Mouse (Mus musculus) thymus, adult 2 months (tissue): ENCODE measurements around the gene Dmgdh. TPM values are rescaled to one million over a fixed set of nuclear protein-coding genes. Genes with fewer than 3 reads are reported as not detected.

ENCODE experiments used
- DNase-seq: peaks from one replicate; pipeline ENCODE4 v3.0.0; 2021
- H3K27ac ChIP-seq: fragments of 200-500 bp; 2 replicates; pipeline ENCODE4 v1.5.1; 2012; ENCODE audit warnings: low read length, control low read depth; ENCODE audit not compliant: control insufficient read depth, insufficient read depth
- H3K27me3 ChIP-seq: fragments of 200-500 bp; 2 replicates; pipeline ENCODE4 v1.6.1; 2012; ENCODE audit warnings: mild to moderate bottlenecking, low read length, moderate library complexity, mixed read lengths; ENCODE audit not compliant: control insufficient read depth, insufficient read depth
- H3K36me3 ChIP-seq: fragments of 200-500 bp; 2 replicates; pipeline ENCODE4 v1.6.1; 2012; ENCODE audit warnings: mild to moderate bottlenecking, low read length, moderate library complexity; ENCODE audit not compliant: control insufficient read depth, insufficient read depth
- H3K4me1 ChIP-seq: fragments of 200-500 bp; replicated peaks from 2 replicates; pipeline ENCODE4 v1.6.1; 2012; ENCODE audit warnings: low read length; ENCODE audit not compliant: control insufficient read depth, insufficient read depth
- H3K4me3 ChIP-seq: fragments of 200-500 bp; 2 replicates; pipeline ENCODE4 v1.5.1; 2012; ENCODE audit warnings: mild to moderate bottlenecking, low read length, control low read depth, moderate library complexity; ENCODE audit not compliant: control insufficient read depth, insufficient read depth
- CTCF ChIP-seq: fragments of 200-500 bp; IDR thresholded peaks from 2 replicates; pipeline ENCODE4 v1.5.1; 2012; ENCODE audit warnings: mild to moderate bottlenecking, control low read depth, low read length, moderate library complexity, borderline replicate concordance; ENCODE audit not compliant: control insufficient read depth, poor library complexity, insufficient read depth; ENCODE audit errors: extremely low read depth
- POLR2A ChIP-seq: fragments of 200-500 bp; IDR thresholded peaks from 2 replicates; pipeline ENCODE4 v1.6.1; 2012; ENCODE audit warnings: mild to moderate bottlenecking, low read length, control low read depth, moderate library complexity; ENCODE audit not compliant: control insufficient read depth, poor library complexity, insufficient read depth; ENCODE audit errors: extremely low read depth
- WGBS: fragments of 180-500 bp; shearing (Covaris S2); methylation state at CpG from one replicate; pipeline ENCODE4 v1.1.7; 2018; 5-methylcytosine and 5-hydroxymethylcytosine counted together
- polyA plus RNA-seq: library from polyadenylated mRNA; depleted of rRNA; stranded (reverse); fragments of >200 nt; gene quantifications from 2 replicates; pipeline ENCODE4 v1.2.3, GENCODE M21; 2012

Dmgdh gene
- polyA plus RNA-seq, 1 experiment, result 0.04 TPM

- no peak for DNase-seq
- 31% methylated on average over 4 of the region's 4 CpGs for WGBS
Measured at GRCm38 (mm10) chr13:93755084-93755483, 80.9 kb downstream of the Dmgdh start.

GRCm38 (mm10) chr13:93756674-93757073, 82.4 kb downstream of the Dmgdh start:
- H3K36me3 ChIP-seq, result no peaks in the 10 kb centered on the region
- no peak overlapping the region for H3K4me3 ChIP-seq
- no peaks in the 10 kb centered on the region for H3K27me3 ChIP-seq
- WGBS, result 13% methylated on average over 7 of the region's 7 CpGs
- peak; percentile 11 for DNase-seq
- TF ChIP-seq CTCF (no peak), POLR2A (no peak)
- H3K27ac ChIP-seq, result no peak overlapping the region
- H3K4me1 ChIP-seq, result peaks cover 11% of the 10 kb centered on the region

More at GRCm38 (mm10) chr13:93755084-93755483, 80.9 kb downstream of the Dmgdh start:
- no peaks in the 10 kb centered on the region for H3K27me3 ChIP-seq
- H3K4me1 ChIP-seq, result peaks cover 11% of the 10 kb centered on the region
- H3K36me3 ChIP-seq, result no peaks in the 10 kb centered on the region
- no peak overlapping the region for H3K27ac ChIP-seq
- TF ChIP-seq POLR2A, result no peak
- TF ChIP-seq CTCF, result no peak
- H3K4me3 ChIP-seq, result no peak overlapping the region

GRCm38 (mm10) chr13:93757514-93757913, 83.3 kb downstream of the Dmgdh start:
- no peak for DNase-seq
- TF ChIP-seq POLR2A (no peak), CTCF (no peak)
- Histone ChIP-seq H3K4me3 (no peak overlapping the region), H3K36me3 (no peaks in the 10 kb centered on the region), H3K27ac (no peak overlapping the region), H3K4me1 (peaks cover 11% of the 10 kb centered on the region), H3K27me3 (no peaks in the 10 kb centered on the region)
- 97% methylated on average over 6 of the region's 6 CpGs for WGBS

GRCm38 (mm10) chr13:93758149-93758898, 84.1 kb downstream of the Dmgdh start:
- WGBS, result 59% methylated on average over 14 of the region's 14 CpGs
- no peak for DNase-seq
- H3K27ac ChIP-seq, result no peak overlapping the region
- H3K36me3 ChIP-seq, result no peaks in the 10 kb centered on the region
- H3K4me1 ChIP-seq, result peaks cover 14% of the 10 kb centered on the region
- no peak for TF ChIP-seq POLR2A
- TF ChIP-seq CTCF, result no peak
- no peaks in the 10 kb centered on the region for H3K27me3 ChIP-seq
- no peak overlapping the region for H3K4me3 ChIP-seq

GRCm38 (mm10) chr13:93761831-93762230, 87.6 kb downstream of the Dmgdh start:
- Histone ChIP-seq H3K27ac (no peak overlapping the region), H3K4me1 (peaks cover 10% of the 10 kb centered on the region), H3K4me3 (no peak overlapping the region), H3K36me3 (no peaks in the 10 kb centered on the region), H3K27me3 (no peaks in the 10 kb centered on the region)
- no peak for DNase-seq
- 98% methylated on average over 8 of the region's 8 CpGs for WGBS
- TF ChIP-seq CTCF (no peak), POLR2A (no peak)

GRCm38 (mm10) chr13:93762879-93763278, 88.6 kb downstream of the Dmgdh start:
- Histone ChIP-seq H3K4me3 (no peak overlapping the region), H3K27me3 (no peaks in the 10 kb centered on the region), H3K27ac (no peak overlapping the region), H3K36me3 (no peaks in the 10 kb centered on the region), H3K4me1 (peaks cover 6% of the 10 kb centered on the region; the same call in 1 of the 2 replicates)
- 12% methylated on average over 3 of the region's 3 CpGs for WGBS
- DNase-seq, result no peak
- no peak for TF ChIP-seq POLR2A
